Mouse (Mus musculus) liver, postnatal 0 days (tissue): ENCODE measurements at regions not wholly inside any gene's neighbourhood (a gene's known extent, or its start where the extent isn't known, plus 50 kb on each side); places are given as distances from the start of the nearest gene placed in this dataset.
"Not testable (repeated sequence)": the region's sequence is repeated elsewhere in the genome, so short reads cannot be mapped to it uniquely, and the experiment has no call there.

ENCODE experiments used
- CTCF ChIP-seq: sonication (generic); IDR thresholded peaks from 2 replicates; pipeline ENCODE4 v1.5.1; 2016; ENCODE audit warnings: antibody characterized with exemption, low read depth
- EP300 ChIP-seq: IDR thresholded peaks from 2 replicates; pipeline ENCODE4 v1.6.1; 2016; ENCODE audit warnings: antibody characterized with exemption, low read depth, mild to moderate bottlenecking

DNA sequence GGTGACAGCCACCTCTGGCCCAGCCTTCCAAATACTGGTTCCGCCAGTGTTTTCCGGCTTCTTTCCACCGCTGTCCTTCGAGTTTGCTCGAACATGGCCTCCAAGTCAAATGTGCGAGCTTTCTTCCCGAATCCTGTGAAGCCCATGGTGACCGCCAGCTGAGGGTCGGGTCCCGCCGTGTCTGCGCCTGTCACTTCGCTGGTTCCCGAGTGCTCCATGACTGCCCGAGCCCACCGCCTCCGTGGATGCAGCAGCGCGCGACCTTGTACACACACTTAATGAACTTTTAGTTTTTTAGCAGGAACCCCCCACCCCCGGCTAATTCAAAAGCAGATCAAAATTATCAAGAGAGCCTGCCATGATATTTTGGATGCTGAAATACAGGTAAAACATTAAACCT, 153.2 kb upstream of the Pmfbp1 start:
- not testable (repeated sequence) for TF ChIP-seq CTCF, EP300
